Mouse (Mus musculus) adrenal gland, adult 8-10 months (tissue): ENCODE results near the gene Foxg1. TPM values are rescaled to one million over a fixed set of nuclear protein-coding genes. Genes with fewer than 3 reads are reported as not detected.

Experiments used
- DNase-seq: peaks from one replicate; pipeline ENCODE4 v3.0.0; 2022
- total RNA-seq, 4 experiments: library from RNA; stranded (reverse); gene quantifications; 2 replicates each; pipeline ENCODE4 v1.2.4; 2022

Foxg1 gene
- total RNA-seq, 4 experiments from 2014 or later, result not detected

DNA sequence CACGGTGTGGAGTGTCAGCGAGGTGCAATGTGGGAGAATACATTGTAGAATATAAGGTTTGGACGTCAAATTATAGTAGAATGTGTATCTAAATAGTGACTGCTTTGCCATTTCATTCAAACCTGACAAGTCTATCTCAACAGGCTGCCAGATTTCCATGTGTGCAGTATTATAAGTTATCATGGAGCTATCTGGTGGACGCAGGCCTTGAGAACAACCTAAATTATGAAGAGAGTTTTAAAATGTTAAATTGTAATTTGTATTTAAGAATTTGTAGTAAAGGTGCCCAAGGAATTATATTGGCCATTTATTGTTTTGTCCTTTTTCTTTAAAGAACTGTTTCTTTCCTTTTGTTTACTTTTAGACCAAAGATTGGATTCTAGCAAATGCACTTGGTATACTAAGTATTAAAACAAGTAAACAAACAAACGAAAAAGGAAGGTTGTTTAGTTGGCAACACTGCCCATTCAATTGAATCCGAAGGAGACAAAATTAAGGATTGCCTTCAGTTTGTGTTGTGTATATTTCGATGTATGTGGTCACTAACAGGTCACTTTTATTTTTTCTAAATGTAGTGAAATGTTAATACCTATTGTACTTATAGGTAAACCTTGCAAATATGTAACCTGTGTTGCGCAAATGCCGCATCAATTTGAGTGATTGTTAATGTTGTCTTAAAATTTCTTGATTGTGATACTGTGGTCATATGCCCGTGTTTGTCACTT, 3.8 kb downstream of the Foxg1 start:
- no peak for DNase-seq

DNA sequence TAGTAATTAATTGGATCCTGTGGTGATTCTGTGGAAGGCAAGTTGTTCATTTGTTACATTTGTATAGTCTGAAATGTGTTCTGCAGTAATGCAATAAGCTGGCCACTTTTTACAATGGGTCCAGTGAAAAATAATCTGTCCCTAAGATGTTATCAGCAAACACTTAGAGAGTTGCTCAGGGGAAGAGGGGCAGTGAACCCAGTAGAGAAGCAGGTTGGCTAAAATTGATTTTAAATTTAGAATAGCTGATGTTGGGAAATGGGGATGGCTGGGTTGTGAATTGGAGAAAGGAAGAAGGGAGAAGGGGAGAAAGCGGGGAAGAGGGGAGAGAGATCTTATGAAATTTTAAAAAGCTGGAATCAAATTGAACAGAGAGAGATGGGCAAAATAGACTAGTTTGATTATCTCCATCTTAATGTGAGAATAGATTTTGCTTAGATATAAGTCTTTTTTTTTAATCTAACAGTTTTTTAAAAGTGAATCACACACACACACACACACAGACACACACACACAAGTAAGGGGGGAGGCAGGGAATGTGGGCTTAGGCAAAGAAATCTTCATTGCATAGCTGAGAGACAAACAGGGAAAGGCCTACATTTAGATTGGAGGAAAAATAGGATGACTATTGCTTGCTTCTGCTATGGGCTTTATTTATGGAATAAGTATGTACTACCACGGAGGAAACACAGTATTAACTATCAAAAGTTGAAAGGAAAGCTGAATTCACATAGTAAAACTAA, 5.6 kb downstream of the Foxg1 start:
- DNase-seq, result no peak

DNA sequence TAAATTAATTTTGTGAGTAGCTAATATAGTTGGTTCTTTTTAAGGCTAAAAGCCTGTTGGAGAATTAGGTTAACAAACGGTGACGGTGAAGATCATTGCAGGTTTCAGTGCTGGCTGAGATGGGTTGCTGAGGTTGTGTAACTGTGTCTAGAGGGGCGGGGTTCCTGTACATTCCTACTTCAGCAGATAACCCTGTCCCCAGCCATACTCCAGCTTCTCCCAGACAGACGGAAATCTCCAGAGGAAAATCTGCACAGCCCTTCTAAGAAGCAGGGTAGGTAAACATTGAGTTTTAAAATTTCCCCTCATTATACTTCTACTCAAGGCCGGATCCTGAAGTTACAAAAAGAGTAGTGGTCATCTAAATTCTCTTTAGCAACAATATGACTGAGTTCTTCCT, 7.2 kb downstream of the Foxg1 start:
- no peak for DNase-seq

DNA sequence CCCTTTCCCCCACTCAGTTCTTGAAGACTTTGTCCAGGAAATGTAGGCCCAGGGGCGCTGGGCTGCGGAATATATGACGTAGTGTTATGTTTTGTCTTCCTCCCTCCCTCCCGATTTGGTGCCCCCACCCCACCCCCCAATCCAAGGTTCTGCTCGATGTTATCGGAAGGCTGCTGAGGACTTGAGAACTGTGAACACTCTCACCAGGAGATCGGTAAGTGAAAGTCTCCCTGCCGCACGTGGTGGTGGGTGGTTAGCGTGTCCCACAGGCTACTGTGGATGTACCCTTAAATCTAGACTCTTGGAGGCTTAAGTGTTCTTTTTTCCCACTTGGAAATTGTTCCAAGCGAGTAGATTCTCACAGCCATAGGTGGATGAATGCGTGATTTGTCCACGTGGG, 7.8 kb downstream of the Foxg1 start:
- DNase-seq, result no peak

DNA sequence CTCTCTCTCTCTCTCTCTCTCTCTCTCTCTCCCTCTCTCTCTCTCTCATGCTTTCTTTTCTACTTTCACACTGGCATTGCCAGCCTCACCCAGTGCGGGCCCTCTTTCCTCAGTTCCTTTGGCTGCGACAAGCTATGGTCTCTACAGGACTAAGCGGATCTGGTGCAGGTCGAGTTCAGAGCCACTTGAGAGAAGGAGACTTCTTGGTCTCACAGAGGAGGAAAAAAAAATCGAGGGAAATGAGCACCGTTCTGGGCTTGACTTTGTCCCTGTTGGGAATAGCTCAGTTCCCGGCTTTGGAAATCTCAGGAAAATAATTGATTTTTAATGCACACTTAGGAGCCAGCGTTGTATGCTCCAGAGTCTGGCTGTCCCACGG, 8.5 kb downstream of the Foxg1 start:
- no peak for DNase-seq

DNA sequence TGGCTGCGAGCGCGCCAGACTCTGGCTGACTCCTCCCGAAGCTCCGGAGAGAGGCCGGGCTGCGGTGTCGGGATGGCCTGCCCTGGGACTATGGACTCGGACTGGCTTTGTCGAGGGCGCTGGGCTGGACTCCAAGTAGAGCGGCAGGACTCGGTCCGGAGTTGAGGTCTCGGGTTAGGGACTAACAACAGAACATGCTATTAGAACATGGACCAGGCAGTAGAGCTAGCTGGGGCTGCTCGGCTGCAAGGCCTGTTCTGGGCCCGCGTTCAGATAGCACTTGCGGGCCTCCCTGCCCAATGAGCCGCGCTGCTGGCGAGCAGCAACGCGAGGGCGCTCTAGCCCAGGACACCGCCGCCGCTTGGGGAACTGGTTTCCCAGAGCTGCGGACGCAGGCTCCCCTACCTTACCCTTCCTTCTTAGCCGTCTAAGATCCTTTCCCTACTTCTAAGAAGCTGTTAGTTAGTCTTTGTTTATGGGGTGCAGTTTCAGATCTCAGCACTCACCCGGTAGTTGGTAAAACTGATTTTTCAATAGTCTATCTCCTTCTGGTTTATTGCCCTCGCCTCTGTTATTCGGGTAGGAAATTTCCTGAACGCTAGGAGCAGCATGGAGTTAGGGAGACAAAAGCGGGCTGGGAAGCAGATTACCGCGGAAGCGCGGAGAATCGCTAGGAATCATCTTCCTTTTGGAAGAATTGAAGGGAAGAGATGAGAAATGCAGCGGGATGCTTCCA, 9.0 kb downstream of the Foxg1 start:
- no peak for DNase-seq

DNA sequence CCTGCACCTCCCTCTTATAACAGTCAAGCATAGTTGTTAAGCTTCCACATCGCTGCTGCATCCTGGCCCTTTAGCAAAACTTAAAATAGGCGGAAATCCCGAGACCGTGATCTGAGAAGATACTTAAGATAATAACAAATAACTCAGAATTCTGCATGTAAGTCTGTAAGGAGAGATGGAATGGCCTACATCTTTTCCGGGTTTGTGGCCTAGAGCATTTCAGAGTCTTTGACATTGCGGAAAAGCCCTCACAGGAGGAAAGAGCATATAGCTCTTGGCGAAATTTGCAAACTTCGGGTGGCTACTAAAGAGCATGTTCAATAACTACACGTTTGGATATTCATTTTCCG, 9.6 kb downstream of the Foxg1 start:
- no peak for DNase-seq

DNA sequence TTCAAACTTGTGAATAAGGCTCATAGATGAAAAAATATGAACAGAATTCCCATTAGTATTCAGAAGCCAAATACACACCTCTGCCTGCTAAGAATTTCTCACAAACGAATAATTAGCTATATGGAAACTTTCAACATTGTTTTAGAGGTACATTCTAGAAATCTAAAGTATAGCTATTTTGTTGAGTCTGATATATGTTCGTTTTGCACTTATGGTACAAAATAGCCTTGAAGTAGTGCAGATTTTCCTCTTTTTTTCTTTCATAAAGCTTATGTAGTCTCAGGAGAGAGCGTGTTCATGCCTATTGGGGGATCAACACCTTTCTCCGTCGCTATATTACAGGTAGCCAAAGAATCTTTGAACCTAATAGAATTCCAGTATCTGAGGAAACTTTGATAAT, 10.4 kb downstream of the Foxg1 start:
- DNase-seq, result no peak

DNA sequence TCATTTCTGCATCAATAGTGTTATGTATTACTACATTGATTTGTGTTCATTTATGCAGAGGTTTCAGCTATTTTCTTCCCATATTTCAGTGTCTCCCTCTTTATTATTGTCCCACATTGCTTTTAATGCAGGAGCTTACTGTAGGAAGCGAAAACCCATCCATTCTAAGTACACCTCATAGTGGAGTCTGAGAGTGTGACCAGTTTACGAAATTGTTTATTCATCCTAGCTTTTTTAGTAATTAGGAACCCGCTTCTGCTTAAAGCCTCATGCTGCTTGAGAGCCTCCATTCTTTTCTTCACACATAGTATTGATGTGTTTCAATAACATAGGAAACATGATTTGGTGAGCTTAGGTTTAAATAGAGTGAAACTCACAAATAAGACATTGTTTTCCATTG, 11.2 kb downstream of the Foxg1 start:
- no peak for DNase-seq

DNA sequence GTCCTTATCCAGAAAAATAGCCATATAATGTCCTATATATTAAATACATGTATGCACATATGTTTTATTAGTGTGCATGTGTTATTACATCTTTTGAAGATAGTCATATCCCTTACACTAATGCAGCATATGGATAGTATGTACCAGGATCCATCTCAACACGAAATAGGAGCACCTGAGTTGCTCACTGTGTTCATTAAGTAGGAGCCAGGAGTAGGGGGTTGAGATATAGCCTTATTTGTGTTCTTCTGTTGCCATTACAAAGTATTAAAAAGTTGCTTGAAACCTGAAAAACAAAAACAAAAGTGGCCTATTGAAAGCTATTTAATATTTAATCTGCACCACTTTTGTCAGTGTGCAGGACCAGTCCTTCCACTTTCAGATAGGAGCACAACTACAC, 11.7 kb downstream of the Foxg1 start:
- no peak for DNase-seq

DNA sequence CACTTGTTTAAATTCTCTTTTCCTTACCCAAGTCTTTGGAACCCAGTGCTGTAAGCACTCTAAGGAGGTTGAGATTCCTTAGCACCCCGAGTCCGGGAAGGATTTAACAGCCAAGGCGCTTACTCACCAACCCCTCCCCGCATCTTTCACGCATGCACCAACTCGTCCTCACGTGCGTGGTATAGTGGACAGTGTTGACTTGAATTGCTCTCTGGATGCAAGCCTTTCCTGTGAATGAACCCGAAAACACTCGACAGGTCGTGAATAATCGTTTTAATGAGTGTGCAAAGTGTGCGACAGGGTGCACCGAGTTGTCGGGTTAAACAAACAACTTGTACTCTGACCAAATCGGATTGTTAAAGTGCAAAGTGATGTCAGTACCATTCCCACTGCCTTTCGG, 12.4 kb downstream of the Foxg1 start:
- DNase-seq, result no peak

DNA sequence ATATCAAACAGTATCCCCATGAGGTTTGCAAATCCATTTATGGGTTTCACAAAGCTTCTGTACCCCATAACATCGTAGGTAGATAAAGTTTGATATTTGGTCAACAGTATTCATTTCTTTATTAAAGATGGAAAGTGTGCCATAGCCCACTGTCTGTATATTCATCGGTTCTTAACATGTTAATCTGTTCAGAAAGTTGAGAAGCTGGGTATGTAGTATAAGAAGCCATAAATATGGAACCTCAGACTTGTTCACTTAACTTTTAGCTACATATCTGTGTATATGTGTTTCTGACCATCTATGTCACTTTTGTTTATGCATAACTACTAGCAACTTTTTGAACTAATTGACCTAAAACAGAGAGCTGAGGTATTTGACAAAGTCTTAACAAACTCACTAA, 13.5 kb downstream of the Foxg1 start:
- no peak for DNase-seq

DNA sequence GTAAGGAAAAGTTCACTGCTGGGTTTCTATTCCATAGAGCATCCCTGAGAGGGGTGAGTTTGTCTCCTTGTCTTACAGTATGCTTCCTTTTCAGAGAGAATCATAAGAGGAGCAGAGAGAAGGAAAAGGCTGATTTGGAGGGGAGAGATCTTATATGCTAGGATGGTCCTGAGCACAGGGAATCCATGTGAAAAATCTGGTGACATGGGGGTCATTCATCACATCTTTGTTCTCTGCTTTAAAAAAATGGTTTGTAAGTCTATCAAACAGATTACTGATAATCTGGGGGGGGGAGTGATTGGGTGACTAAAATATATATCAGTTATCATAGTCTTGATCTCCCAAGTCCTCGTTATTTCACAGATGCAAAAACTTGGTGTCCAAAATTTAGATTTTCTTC, 14.3 kb downstream of the Foxg1 start:
- DNase-seq, result no peak

DNA sequence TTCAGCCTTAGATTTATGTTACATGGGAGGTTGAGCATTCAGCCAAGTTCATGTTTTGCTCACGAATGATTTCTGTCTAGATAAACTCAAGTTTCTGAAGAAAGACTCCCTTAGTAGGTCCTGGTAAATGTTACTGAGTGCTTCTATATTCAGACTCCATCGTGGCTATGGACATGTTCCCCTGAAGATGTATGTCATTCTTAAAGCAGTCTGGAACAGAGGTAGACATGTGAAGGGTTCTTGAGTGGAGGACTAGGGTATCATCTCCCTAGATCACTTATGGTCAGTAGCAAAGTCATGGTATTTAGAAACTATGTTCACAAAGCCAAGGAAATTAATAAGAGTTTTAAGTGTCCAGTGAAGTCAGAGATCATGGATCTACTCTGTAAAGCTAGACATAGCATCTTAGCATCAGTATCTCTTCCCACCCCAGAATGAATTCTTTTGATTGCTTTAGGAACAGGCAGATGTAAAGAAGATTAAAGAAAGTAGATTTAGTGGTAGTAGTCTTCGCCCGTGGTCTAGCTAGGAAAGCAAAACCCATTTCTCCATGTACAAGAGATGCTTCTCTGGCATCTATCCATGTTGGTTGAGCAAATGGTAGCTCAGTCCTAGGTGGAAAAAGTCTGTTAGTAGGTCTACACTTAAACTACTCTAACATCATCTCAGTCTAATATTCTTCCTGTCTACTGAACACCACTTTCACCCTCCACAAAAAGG, 15.1 kb downstream of the Foxg1 start:
- DNase-seq, result no peak

DNA sequence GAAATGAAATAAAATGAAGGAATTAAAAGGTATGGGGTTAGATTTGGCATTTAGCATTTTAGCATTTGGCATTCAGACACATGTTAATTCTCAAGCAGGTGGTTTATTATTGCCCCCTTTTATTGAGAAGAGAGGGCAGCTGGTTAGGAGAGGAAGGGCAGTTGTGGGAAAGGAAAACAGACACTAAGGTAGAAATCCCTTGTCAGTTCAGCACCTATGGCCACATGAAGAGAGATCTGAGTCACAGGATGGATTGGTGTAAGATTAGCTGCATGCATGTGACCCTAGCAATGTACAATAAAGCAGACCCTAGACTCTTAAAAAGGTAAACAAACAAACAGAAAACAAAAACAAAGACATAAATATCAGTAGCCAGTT, 15.7 kb downstream of the Foxg1 start:
- DNase-seq, result no peak

DNA sequence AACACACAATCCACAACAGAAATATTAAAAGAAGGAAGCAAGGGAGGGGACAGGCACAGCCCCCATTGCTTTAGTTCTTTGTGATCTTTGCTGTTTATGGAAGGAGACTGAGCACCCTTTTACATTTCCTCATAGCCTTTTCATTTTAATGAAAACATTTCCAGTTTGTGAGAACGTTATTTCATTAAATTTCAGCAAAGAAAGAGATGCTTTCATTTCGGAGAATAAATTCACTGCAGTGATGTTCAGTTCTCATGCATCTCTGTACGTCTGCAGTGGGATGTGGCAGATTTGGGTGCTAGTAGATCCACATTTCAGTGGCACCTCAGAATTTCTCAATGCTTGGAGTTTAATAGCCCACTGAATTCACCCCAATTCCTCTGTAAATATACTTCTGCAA, 16.2 kb downstream of the Foxg1 start:
- no peak for DNase-seq

DNA sequence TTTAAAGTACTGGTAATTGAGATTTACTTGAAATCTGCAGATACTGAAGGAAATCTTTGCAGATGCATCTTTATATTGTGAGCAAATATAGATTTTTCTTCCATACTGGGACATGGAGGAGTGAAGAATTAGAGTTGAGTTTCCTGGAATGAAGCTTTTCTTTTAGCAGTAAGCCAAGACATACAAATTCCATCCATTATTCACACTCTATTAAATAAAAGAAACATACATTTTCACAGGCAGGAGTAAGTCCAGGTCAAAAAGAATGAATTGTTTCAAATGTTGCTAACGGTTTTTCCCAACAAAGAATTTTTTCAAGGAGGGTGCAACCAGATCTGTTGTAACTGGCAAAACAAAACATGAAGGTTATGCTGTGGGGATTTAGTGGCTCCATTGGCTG, 17.2 kb downstream of the Foxg1 start:
- no peak for DNase-seq

DNA sequence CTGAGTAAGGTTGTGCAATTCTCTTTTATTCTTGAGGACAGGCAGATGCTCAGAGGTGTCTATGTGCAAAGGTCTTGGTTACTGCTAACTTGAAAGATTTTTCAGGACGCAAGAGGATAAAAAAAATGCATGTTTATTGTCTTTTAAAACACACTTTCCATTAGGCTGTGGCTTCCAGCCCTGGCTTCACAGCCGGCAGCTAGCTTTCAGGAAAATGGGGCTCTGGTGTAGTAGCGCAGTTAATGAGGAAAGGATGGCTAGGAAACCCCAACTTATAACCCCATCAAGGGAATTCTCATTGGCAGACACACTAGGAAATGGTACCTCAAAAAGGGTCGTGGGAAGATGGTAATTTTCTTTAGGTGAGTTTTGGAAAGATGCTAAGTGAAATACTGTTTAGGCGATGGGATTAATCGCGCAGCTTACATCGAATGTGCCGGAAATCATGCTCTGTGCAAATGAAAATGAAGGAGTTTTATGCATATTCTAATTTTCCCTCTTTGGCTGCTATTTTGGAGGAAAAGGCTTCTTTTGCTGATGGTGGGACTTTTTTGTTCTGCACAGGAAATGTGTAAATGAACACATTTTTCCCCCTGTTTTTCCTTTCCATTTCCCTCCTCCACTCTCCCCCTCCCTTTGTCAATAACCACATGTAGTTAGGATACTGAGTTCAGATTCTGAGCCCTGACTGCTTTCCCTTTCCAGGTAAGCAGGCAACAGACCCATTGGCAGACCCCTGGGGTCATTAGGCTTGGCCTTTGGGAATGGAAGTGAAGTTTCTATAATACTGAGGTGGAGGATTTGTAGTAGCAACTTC, 17.8 kb downstream of the Foxg1 start:
- DNase-seq, result no peak

DNA sequence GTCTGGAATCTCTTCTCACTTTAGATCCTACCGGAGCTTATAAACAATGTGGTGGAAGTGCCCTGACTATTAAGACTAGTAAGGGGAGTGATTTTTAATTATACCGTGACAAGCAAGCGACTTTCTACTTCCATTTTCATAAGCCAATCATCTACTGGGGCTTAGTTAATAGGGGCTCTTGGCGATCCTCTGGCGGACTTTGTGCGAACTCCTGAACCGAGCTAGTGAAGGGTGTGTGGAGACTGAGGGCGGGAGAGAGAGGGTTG, 18.3 kb downstream of the Foxg1 start:
- DNase-seq, result no peak

DNA sequence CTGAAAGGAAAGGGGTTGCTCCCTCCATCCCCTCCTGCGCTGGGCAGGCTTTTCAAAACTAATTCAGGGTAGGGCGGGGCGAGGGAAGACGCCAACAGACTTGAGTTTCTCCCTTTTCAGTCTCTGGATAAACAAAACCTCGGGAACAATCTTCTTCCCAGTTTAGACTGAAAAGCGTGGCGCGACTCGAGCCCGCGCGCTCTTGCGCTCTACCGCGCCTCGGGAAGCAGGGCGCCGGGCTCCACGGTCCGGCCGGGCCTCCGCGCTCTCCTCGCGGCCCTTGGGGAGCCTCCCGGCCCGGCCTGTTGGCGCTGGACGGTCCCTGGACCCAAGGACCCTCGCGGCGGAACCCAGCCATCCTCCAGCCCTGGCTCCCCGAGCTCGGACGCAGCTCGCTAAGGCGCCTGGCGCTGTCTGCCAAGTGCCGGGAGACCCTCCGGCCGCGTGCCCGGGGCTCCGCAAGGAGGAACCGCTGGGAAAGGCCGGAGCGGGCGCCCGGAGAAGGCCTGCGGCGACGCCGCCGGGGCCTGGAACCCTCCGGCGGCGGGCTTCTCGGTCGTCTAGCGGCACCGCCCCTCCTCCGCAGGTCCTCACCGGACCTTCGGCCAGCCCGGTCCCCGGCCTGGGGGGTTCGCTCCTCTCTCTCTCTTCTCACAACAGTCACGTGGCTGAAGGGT, 18.8 kb downstream of the Foxg1 start:
- DNase-seq, result no peak

DNA sequence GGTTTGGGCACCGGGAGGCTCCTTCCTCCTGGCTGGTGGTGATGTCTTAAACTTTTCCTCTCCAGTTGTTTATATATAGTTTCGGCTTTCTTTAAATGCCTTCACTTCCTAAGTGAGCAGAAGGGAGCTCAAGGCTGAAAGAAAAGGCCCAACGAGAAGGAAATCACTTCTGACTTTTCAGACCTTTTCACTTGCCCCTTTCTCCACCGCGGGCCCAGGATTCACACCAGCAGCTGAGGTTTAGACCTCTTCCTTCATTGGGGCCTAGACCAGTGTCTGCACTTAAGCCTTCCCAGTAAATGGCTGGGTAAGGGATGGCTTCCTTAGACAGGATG, 19.3 kb downstream of the Foxg1 start:
- DNase-seq, result no peak

DNA sequence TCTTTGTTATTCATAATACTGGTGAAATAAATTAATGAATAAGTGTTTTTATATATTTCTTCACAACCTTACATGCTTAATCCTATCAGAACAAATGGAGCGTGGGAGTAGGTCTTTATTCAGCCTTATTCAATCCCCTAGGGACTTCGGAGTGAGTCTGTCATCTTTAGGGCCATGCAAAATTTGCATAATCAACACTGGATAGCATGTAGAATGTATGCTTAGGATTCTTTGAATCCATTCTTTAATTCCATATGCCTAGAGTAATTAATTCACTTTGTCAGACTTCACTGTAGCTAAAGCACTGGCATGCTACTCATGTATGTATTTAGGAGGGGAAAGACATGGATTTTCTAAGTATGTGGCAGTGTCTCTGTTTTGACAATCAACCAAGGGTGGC, 27.4 kb downstream of the Foxg1 start:
- DNase-seq, result no peak
